Mouse (Mus musculus): ENCODE measurements around the gene H2-Q4.
"Not testable (repeated sequence)": the region's sequence is repeated elsewhere in the genome, so short reads cannot be mapped to it uniquely, and the experiment has no call there.

DNA sequence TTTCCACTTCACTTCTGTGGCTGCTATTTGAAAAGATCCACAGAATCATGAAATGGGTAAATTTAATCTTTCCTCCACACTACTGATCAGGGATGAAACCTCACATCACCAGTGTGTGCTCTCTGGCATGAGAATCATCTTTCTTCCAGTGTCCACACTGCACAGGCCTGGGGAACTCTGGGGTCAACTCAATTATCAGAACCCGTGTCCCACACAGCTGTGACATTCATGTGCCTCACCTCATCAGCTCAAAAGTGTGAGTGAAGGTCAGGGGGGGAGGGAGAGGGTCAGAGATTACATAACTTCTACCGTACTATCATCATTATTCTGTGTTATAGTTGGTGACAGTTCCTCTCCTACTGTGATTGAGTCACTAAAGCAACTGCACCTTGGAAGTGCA is 13.3 kb downstream of the H2-Q4 start:
- TF ChIP-seq CTCF (conservative IDR thresholded peaks at IDR 0.05; ENCODE audit: insufficient read depth, insufficient read length, low read depth, low read length); POLR2A (IDR thresholded peaks at IDR 0.05; ENCODE audit: low read depth, low read length): not testable (repeated sequence)

All from kidney, adult 2 months (tissue).